Mouse (Mus musculus) heart, postnatal 0 days (tissue): ENCODE data around the gene Gm9964. TPM values are rescaled to one million over a fixed set of nuclear protein-coding genes. Genes with fewer than 3 reads are reported as not detected.

ENCODE experiments used
- ATAC-seq: fragments of 200-750 bp; cut with Nextera tagmentation; 2 replicates; pipeline ENCODE4 v1.8.0; 2017; ENCODE audit warnings: low read depth, moderate number of reproducible peaks, moderate library complexity; ENCODE audit not compliant: insufficient read depth
- DNase-seq: peaks from one replicate; pipeline ENCODE4 v3.0.0-alpha.2; 2016; ENCODE audit warnings: low spot score
- H3K27ac ChIP-seq: fragments of 300-500 bp; sonication (generic); 2 replicates; pipeline ENCODE4 v1.5.1; 2014; ENCODE audit warnings: low read depth, mild to moderate bottlenecking
- H3K27me3 ChIP-seq: fragments of 300-500 bp; sonication (generic); 2 replicates; pipeline ENCODE4 v1.6.1; 2014; ENCODE audit warnings: low read length, mixed read lengths; ENCODE audit not compliant: control insufficient read depth, insufficient read depth
- H3K36me3 ChIP-seq: fragments of 300-500 bp; sonication (generic); replicated peaks from 2 replicates; pipeline ENCODE4 v1.6.1; 2014; ENCODE audit warnings: low read length, mixed read lengths; ENCODE audit not compliant: control insufficient read depth, insufficient read depth
- H3K4me1 ChIP-seq: fragments of 300-500 bp; sonication (generic); 2 replicates; pipeline ENCODE4 v1.6.1; 2014; ENCODE audit warnings: antibody characterized with exemption; ENCODE audit not compliant: control insufficient read depth, insufficient read depth
- H3K4me2 ChIP-seq: fragments of 300-500 bp; sonication (generic); 2 replicates; pipeline ENCODE4 v1.6.1; 2014; ENCODE audit warnings: low read depth, mild to moderate bottlenecking, low read length, moderate library complexity
- H3K4me3 ChIP-seq: fragments of 300-500 bp; sonication (generic); 2 replicates; pipeline ENCODE4 v1.5.1; 2014; ENCODE audit warnings: low read depth, low read length
- H3K9ac ChIP-seq: fragments of 300-500 bp; sonication (generic); replicated peaks from 2 replicates; pipeline ENCODE4 v1.6.1; 2014; ENCODE audit warnings: low read depth, low read length, mixed read lengths
- H3K9me3 ChIP-seq: fragments of 300-500 bp; sonication (generic); replicated peaks from 2 replicates; pipeline ENCODE4 v1.6.1; 2016; ENCODE audit warnings: low read length; ENCODE audit not compliant: control insufficient read depth
- CTCF ChIP-seq: IDR thresholded peaks from 2 replicates; pipeline ENCODE4 v1.5.1; 2016; ENCODE audit warnings: antibody characterized with exemption, control low read depth, low read depth
- EP300 ChIP-seq: IDR thresholded peaks from 2 replicates; pipeline ENCODE4 v1.6.1; 2016; ENCODE audit warnings: antibody characterized with exemption, low read depth
- WGBS: fragments of 180-500 bp; shearing (Covaris S2); extraction: QIAGEN DNeasy Blood & Tissue Kit; methylation state at CpG from one replicate; pipeline ENCODE4 v1.1.7; 2014; 5-methylcytosine and 5-hydroxymethylcytosine counted together
- polyA plus RNA-seq: library from polyadenylated mRNA; unstranded; fragments of >200 nt; fragmentation: Nextera tagmentation; extraction: Ambion mirVana; gene quantifications from 2 replicates; pipeline ENCODE4 v1.2.1, GENCODE M21; 2015
- total RNA-seq: library from RNA; depleted of rRNA; stranded (reverse); fragments of >200 nt; gene quantifications from 2 replicates; pipeline ENCODE4 v1.2.3, GENCODE M21; 2014; ENCODE audit warnings: low replicate concordance

Gene Gm9964
- total and polyA plus RNA-seq, 2 experiments from 2014 or later: not detected

GRCm38 (mm10) chr11:79288913-79289640 lies 7.6 kb downstream of the Gm9964 start:
- Histone ChIP-seq H3K27ac (no peak overlapping the region), H3K36me3 (no peaks in the 10 kb centered on the region), H3K9me3 (no peaks in the 10 kb centered on the region), H3K27me3 (no peaks in the 10 kb centered on the region), H3K9ac (no peak overlapping the region), H3K4me1 (peaks cover 20% of the 10 kb centered on the region), H3K4me3 (no peak overlapping the region), H3K4me2 (no peak overlapping the region)
- no peak for ATAC-seq
- 40% methylated on average over 5 of the region's 5 CpGs for WGBS
- no peak for TF ChIP-seq EP300
- TF ChIP-seq CTCF: no peak
- no peak for DNase-seq

GRCm38 (mm10) chr11:79288278-79288843 lies 8.3 kb downstream of the Gm9964 start:
- Histone ChIP-seq H3K27ac (no peak overlapping the region), H3K4me1 (peaks cover 20% of the 10 kb centered on the region), H3K9ac (no peak overlapping the region), H3K4me2 (no peak overlapping the region), H3K36me3 (no peaks in the 10 kb centered on the region), H3K4me3 (no peak overlapping the region), H3K27me3 (no peaks in the 10 kb centered on the region), H3K9me3 (no peaks in the 10 kb centered on the region)
- WGBS: 75% methylated on average over 7 of the region's 7 CpGs
- ATAC-seq: no peak
- DNase-seq: no peak
- TF ChIP-seq CTCF: no peak
- TF ChIP-seq EP300: no peak

GRCm38 (mm10) chr11:79287447-79287846 lies 9.3 kb downstream of the Gm9964 start:
- H3K27ac ChIP-seq: no peak overlapping the region
- 70% methylated on average over 6 of the region's 6 CpGs for WGBS
- no peak overlapping the region for H3K9ac ChIP-seq
- DNase-seq (peak; percentile 40), ATAC-seq (peak; percentile 22; the same call in 1 of the 2 replicates)
- H3K9me3 ChIP-seq: no peaks in the 10 kb centered on the region
- H3K36me3 ChIP-seq: no peaks in the 10 kb centered on the region
- H3K4me3 ChIP-seq: no peak overlapping the region
- H3K4me2 ChIP-seq: no peak overlapping the region
- peaks cover 20% of the 10 kb centered on the region for H3K4me1 ChIP-seq
- TF ChIP-seq EP300: 0 out of 2 replicates have a peak, but pooled peaks have one; percentile 51
- TF ChIP-seq CTCF: no peak
- no peaks in the 10 kb centered on the region for H3K27me3 ChIP-seq

GRCm38 (mm10) chr11:79286305-79286799 lies 10.4 kb downstream of the Gm9964 start:
- no peaks in the 10 kb centered on the region for H3K36me3 ChIP-seq
- no peak for DNase-seq
- no peak for TF ChIP-seq EP300
- TF ChIP-seq CTCF: no peak
- no peaks in the 10 kb centered on the region for H3K9me3 ChIP-seq
- H3K9ac ChIP-seq: no peak overlapping the region
- WGBS: 33% methylated on average over 9 of the region's 9 CpGs
- no peak overlapping the region for H3K4me2 ChIP-seq
- no peak for ATAC-seq
- H3K4me3 ChIP-seq: no peak overlapping the region
- peaks cover 26% of the 10 kb centered on the region for H3K4me1 ChIP-seq
- H3K27me3 ChIP-seq: no peaks in the 10 kb centered on the region
- H3K27ac ChIP-seq: peak overlapping the region; percentile 67

- Histone ChIP-seq H3K4me3 (no peak overlapping the region), H3K4me1 (peaks cover 26% of the 10 kb centered on the region), H3K36me3 (no peaks in the 10 kb centered on the region), H3K27ac (no peak overlapping the region), H3K27me3 (no peaks in the 10 kb centered on the region), H3K9me3 (no peaks in the 10 kb centered on the region), H3K9ac (no peak overlapping the region), H3K4me2 (no peak overlapping the region)
- DNase-seq (no peak), ATAC-seq (no peak)
- 91% methylated on average over 4 of the region's 4 CpGs for WGBS
- TF ChIP-seq CTCF (no peak), EP300 (no peak)
Observed at GRCm38 (mm10) chr11:79283350-79284030, 13.2 kb downstream of the Gm9964 start.
